Mouse (Mus musculus): Measurements from ENCODE around the gene Trip12. TPM values are rescaled to one million over a fixed set of nuclear protein-coding genes. Genes with fewer than 3 reads are reported as not detected.

The Trip12 gene
- polyA plus RNA-seq, 1 experiment from 2014 or later = 59.3 TPM

DNA sequence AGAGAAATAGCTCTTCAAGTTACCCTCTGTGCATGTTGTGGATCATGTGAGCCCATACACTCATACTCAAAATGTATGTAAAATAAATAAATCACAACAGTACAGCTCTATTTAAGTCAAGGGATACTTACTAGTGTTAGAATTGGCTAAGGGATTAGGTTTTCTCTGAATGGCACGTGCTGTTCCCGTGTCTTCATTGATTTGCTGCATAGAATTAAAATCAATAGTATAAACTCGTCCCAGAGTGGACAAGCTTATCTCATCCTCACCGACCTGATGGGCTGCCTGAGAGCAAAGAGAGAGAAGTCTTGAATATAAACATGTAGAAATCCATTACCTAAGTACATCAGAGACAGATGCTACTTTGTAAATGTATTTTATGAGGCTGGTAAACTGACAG lies 81.5 kb downstream of the Trip12 start:
- H3K4me2 ChIP-seq (ENCODE audit: low read depth, low read length) = no peak overlapping the region
- H3K9me3 ChIP-seq (ENCODE audit: control insufficient read depth, low read length) = no peaks in the 10 kb centered on the region
- no peak overlapping the region for H3K9ac ChIP-seq (ENCODE audit: low read length)
- H3K27me3 ChIP-seq (ENCODE audit: control insufficient read depth, insufficient read depth, low read depth, low read length) = no peaks in the 10 kb centered on the region
- H3K36me3 ChIP-seq (ENCODE audit: control insufficient read depth, insufficient read depth, low read length) = peaks cover 32% of the 10 kb centered on the region
- no peak for ATAC-seq (ENCODE audit: low read depth)
- no peak overlapping the region for H3K27ac ChIP-seq (ENCODE audit: low read length)
- no peak overlapping the region for H3K4me3 ChIP-seq (ENCODE audit: low read length)
- H3K4me1 ChIP-seq (replicated peaks; ENCODE audit: control insufficient read depth, insufficient read depth, low read length) = no peaks in the 10 kb centered on the region
- WGBS = 80% methylated on average over 4 of the region's 4 CpGs

DNA sequence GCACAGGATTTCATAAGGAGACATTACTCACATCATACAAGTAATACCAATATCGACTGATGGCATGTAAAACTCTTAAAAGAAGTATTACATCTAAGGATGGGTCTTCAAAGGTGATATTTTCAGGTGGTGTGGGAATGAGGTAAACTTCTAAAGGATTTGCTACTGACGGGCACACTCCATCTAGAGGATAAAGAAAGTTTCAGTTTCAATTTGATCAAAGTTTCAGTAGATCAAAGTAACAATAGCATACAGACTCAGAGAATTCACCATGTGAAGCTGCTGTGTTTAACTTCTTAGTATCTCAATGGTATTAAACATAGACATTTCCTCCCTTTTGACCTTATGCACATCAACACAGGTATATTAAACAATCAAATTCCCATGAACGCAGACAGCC lies 98.2 kb downstream of the Trip12 start:
- WGBS = 92% methylated on average over 3 of the region's 3 CpGs
- H3K9me3 ChIP-seq (ENCODE audit: control insufficient read depth, low read length) = no peaks in the 10 kb centered on the region
- H3K9ac ChIP-seq (ENCODE audit: low read length) = no peak overlapping the region
- H3K4me3 ChIP-seq (ENCODE audit: low read length) = no peak overlapping the region
- peaks cover 37% of the 10 kb centered on the region for H3K36me3 ChIP-seq (ENCODE audit: control insufficient read depth, insufficient read depth, low read length)
- no peaks in the 10 kb centered on the region for H3K27me3 ChIP-seq (ENCODE audit: control insufficient read depth, insufficient read depth, low read depth, low read length)
- no peak for ATAC-seq (ENCODE audit: low read depth)
- no peaks in the 10 kb centered on the region for H3K4me1 ChIP-seq (replicated peaks; ENCODE audit: control insufficient read depth, insufficient read depth, low read length)
- H3K4me2 ChIP-seq (ENCODE audit: low read depth, low read length) = no peak overlapping the region
- no peak overlapping the region for H3K27ac ChIP-seq (ENCODE audit: low read length)

DNA sequence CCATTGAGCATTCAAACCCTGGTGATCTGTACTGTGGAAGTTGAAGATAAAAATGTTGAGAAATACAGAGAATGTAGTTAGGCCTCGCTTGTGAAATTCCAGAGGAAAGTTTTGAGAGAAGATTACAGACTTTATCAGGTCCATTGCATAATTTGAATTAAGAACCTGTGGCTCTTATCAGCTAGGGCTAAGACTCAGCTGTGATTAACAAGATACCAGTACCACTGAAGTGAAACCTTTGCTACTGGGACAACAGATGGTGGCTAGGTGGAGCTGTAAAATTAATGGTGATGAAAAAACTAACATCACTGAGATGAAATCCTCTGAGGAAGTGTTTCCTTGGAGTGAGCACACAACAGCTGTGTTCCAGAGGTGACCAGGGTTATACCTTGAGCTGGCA lies 100.2 kb downstream of the Trip12 start:
- Histone ChIP-seq H3K9me3 (ENCODE audit: control insufficient read depth, low read length) (no peaks in the 10 kb centered on the region), H3K4me3 (ENCODE audit: low read length) (no peak overlapping the region), H3K36me3 (ENCODE audit: control insufficient read depth, insufficient read depth, low read length) (peaks cover 30% of the 10 kb centered on the region), H3K27me3 (ENCODE audit: control insufficient read depth, insufficient read depth, low read depth, low read length) (no peaks in the 10 kb centered on the region), H3K4me1 (replicated peaks; ENCODE audit: control insufficient read depth, insufficient read depth, low read length) (no peaks in the 10 kb centered on the region), H3K4me2 (ENCODE audit: low read depth, low read length) (no peak overlapping the region), H3K27ac (ENCODE audit: low read length) (no peak overlapping the region), H3K9ac (ENCODE audit: low read length) (no peak overlapping the region)
- ATAC-seq (ENCODE audit: low read depth) = no peak
- 67% methylated on average over 1 of the region's 1 CpGs for WGBS

DNA sequence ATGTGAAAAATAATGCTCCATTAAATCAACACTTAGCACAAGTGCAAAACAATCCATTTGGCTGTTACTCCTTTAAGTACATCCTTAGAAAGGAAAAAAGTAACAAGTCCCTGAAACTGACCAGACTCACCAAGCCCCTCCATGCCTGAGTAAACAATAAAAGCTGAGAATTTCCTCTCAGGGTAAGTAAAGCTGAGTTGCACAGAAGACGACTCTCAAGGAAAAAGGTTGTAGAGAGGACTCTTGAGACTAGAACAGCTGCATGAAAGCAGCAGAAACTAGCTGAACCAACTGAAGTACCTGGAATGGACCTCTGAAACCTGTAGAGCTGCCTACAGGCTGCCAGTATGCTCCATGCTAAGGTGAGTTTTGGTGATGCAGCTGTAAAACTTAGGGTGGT lies 103.2 kb downstream of the Trip12 start:
- Histone ChIP-seq H3K4me1 (replicated peaks; ENCODE audit: control insufficient read depth, insufficient read depth, low read length) (no peaks in the 10 kb centered on the region), H3K27me3 (ENCODE audit: control insufficient read depth, insufficient read depth, low read depth, low read length) (no peaks in the 10 kb centered on the region), H3K4me2 (ENCODE audit: low read depth, low read length) (no peak overlapping the region), H3K27ac (ENCODE audit: low read length) (no peak overlapping the region), H3K9ac (ENCODE audit: low read length) (no peak overlapping the region), H3K9me3 (ENCODE audit: control insufficient read depth, low read length) (no peaks in the 10 kb centered on the region), H3K36me3 (ENCODE audit: control insufficient read depth, insufficient read depth, low read length) (peaks cover 22% of the 10 kb centered on the region), H3K4me3 (ENCODE audit: low read length) (no peak overlapping the region)
- ATAC-seq (ENCODE audit: low read depth) = no peak
- WGBS = 47% methylated on average over 1 of the region's 1 CpGs

DNA sequence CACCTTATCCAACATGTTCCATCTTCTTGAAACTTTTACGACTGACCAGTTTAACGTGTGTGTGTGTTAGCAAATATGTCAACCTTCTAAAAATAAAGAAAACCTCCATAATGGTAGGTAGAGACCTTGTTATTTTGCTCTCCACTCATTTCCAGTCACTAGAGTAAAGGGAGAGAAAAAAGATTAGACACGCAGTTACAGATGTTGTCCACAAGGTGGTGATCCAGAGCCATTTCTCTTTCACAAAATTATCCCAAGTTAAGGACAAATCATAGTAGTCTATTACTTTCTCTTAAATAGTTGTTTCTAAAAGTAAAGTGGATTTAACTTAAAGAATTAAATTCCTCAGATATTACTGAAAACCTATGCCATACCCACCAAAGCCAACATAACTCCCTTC lies 106.5 kb downstream of the Trip12 start:
- ATAC-seq (ENCODE audit: low read depth) = no peak
- Histone ChIP-seq H3K36me3 (ENCODE audit: control insufficient read depth, insufficient read depth, low read length) (peaks cover 19% of the 10 kb centered on the region), H3K27me3 (ENCODE audit: control insufficient read depth, insufficient read depth, low read depth, low read length) (no peaks in the 10 kb centered on the region), H3K9me3 (ENCODE audit: control insufficient read depth, low read length) (no peaks in the 10 kb centered on the region), H3K4me3 (ENCODE audit: low read length) (no peak overlapping the region), H3K4me2 (ENCODE audit: low read depth, low read length) (no peak overlapping the region), H3K27ac (ENCODE audit: low read length) (no peak overlapping the region), H3K9ac (ENCODE audit: low read length) (no peak overlapping the region), H3K4me1 (replicated peaks; ENCODE audit: control insufficient read depth, insufficient read depth, low read length) (no peaks in the 10 kb centered on the region)
- WGBS = 57% methylated on average over 3 of the region's 3 CpGs

DNA sequence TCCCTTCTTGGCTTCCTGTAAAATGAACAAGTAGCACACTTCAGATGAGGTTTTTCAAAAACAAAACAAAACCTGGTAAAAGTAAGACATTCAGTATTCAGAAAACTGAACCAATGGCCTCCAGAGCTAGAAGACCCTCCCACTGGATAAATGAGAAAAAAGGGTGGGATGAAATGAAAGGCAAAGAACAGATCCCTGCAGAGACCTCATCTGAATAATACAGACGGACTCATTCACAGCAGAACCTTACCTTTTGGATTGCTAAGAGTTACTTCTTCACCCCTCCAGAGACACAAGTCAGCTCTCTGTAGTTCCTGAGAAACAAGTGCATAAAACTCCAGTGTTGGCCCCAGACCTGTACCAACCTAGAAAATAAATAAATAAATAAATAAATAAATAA lies 108.6 kb downstream of the Trip12 start:
- WGBS = 85% methylated on average over 1 of the region's 1 CpGs
- no peak overlapping the region for H3K9ac ChIP-seq (ENCODE audit: low read length)
- H3K27ac ChIP-seq (ENCODE audit: low read length) = no peak overlapping the region
- H3K9me3 ChIP-seq (ENCODE audit: control insufficient read depth, low read length) = no peaks in the 10 kb centered on the region
- H3K4me3 ChIP-seq (ENCODE audit: low read length) = no peak overlapping the region
- H3K27me3 ChIP-seq (ENCODE audit: control insufficient read depth, insufficient read depth, low read depth, low read length) = no peaks in the 10 kb centered on the region
- peaks cover 18% of the 10 kb centered on the region for H3K36me3 ChIP-seq (ENCODE audit: control insufficient read depth, insufficient read depth, low read length)
- no peaks in the 10 kb centered on the region for H3K4me1 ChIP-seq (replicated peaks; ENCODE audit: control insufficient read depth, insufficient read depth, low read length)
- no peak for ATAC-seq (ENCODE audit: low read depth)
- H3K4me2 ChIP-seq (ENCODE audit: low read depth, low read length) = no peak overlapping the region

DNA sequence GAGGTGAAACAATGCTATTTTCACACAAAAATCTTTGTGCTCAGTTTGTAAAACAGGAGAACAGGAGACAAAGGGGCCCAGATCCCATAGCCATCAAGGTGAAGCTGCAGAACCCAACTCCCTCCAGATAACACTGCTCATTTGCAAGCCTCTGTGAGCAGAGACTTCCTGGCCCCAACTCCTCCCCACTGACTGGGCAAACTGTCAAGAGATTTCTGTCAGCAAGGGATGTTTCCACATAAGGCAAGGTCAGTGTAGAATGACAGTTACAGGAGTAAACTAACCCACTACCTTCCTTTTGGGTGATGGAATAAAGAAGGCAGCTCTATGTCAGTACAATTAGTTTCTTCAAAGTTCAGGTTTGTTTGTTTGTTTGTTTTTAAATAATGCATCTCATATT lies 117.5 kb downstream of the Trip12 start:
- no peak overlapping the region for H3K27ac ChIP-seq (ENCODE audit: low read length)
- H3K4me3 ChIP-seq (ENCODE audit: low read length) = no peak overlapping the region
- no peak overlapping the region for H3K9ac ChIP-seq (ENCODE audit: low read length)
- no peak overlapping the region for H3K4me2 ChIP-seq (ENCODE audit: low read depth, low read length)
- peaks cover 23% of the 10 kb centered on the region for H3K36me3 ChIP-seq (ENCODE audit: control insufficient read depth, insufficient read depth, low read length)
- no peaks in the 10 kb centered on the region for H3K4me1 ChIP-seq (replicated peaks; ENCODE audit: control insufficient read depth, insufficient read depth, low read length)
- H3K27me3 ChIP-seq (ENCODE audit: control insufficient read depth, insufficient read depth, low read depth, low read length) = no peaks in the 10 kb centered on the region
- peak; percentile 31; the same call in 1 of the 2 replicates for ATAC-seq (ENCODE audit: low read depth)
- H3K9me3 ChIP-seq (ENCODE audit: control insufficient read depth, low read length) = no peaks in the 10 kb centered on the region

DNA sequence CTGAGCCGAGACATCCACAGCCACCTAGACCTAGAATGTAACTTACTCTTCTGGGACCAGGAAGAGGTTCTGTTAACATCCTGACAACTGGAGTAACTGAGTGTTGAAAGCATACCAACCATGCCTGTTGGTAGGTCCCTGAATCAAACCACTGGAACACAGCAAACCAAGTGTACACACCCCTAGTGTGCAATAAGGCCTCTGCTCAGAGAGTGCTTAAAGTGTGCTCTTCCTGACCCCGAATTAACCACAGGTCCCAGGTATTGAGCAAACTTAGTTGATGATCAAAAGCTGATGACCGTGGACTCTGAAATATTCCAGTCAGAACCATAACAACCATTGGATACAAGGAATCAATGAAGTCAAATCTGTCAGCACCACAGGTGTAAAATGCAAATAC lies 117.9 kb downstream of the Trip12 start:
- 87% methylated on average over 3 of the region's 3 CpGs for WGBS
- Histone ChIP-seq H3K9ac (ENCODE audit: low read length) (no peak overlapping the region), H3K4me3 (ENCODE audit: low read length) (no peak overlapping the region), H3K27ac (ENCODE audit: low read length) (no peak overlapping the region), H3K9me3 (ENCODE audit: control insufficient read depth, low read length) (no peaks in the 10 kb centered on the region), H3K27me3 (ENCODE audit: control insufficient read depth, insufficient read depth, low read depth, low read length) (no peaks in the 10 kb centered on the region), H3K36me3 (ENCODE audit: control insufficient read depth, insufficient read depth, low read length) (peaks cover 23% of the 10 kb centered on the region), H3K4me2 (ENCODE audit: low read depth, low read length) (no peak overlapping the region), H3K4me1 (replicated peaks; ENCODE audit: control insufficient read depth, insufficient read depth, low read length) (no peaks in the 10 kb centered on the region)
- ATAC-seq (ENCODE audit: low read depth) = no peak

DNA sequence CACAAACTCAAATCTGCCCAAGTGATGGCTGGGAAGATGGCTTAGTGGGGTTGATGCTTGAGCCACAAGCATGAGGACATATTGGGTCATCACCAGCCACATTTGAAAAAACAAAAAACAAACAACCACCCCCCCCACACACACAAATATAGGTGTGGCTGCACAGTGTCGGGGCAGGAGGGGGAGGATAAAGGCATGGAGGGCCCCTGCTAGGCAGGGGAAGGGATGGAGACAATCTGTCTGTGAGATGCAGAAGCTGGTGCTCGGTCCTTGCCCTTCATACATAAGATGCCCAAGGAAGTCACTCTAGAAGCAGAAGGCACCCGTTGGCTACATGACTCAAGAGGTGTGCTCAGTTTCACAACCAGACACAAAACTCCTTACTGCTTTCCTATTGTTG lies 118.4 kb downstream of the Trip12 start:
- H3K4me2 ChIP-seq (ENCODE audit: low read depth, low read length) = no peak overlapping the region
- no peak overlapping the region for H3K4me3 ChIP-seq (ENCODE audit: low read length)
- H3K27ac ChIP-seq (ENCODE audit: low read length) = no peak overlapping the region
- H3K36me3 ChIP-seq (ENCODE audit: control insufficient read depth, insufficient read depth, low read length) = peaks cover 23% of the 10 kb centered on the region
- ATAC-seq (ENCODE audit: low read depth) = no peak
- no peaks in the 10 kb centered on the region for H3K4me1 ChIP-seq (replicated peaks; ENCODE audit: control insufficient read depth, insufficient read depth, low read length)
- no peaks in the 10 kb centered on the region for H3K9me3 ChIP-seq (ENCODE audit: control insufficient read depth, low read length)
- H3K27me3 ChIP-seq (ENCODE audit: control insufficient read depth, insufficient read depth, low read depth, low read length) = no peaks in the 10 kb centered on the region
- WGBS = 72% methylated on average over 3 of the region's 3 CpGs
- no peak overlapping the region for H3K9ac ChIP-seq (ENCODE audit: low read length)

Data from lung, embryonic 16.5 days (tissue).